Mouse (Mus musculus): ENCODE measurements around the gene Rnase2b.

DNA sequence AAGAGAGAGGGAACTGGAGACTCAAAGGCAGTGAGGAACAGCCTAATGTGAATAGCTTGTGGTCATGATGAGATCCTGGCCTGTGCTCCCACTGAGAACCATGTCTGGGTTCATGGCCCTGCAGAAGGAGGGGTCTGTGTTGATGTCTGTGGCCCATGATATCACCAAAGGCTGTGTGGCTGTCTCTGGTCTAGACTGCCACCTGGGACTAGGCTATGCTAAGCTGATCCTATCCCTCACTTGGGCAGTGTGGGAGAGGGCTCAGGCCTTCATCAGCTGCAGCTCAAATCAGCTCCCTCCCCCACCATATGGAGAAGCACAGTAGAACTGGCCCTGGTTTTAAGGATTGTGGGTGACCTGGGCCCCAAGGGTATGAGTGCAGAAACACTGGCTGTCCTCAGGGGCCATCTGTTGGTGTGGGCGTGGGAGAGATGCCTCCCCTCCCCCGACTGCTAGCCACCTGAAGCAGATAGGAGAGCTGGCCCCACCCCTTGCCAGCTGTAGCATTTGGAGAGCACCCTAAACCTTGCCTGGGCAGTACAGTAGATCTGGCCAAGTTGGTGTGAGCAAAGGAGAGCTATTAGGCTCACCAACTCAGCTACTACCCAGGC lies 34.3 kb upstream of the Rnase2b start:
- TF ChIP-seq POLR2A (IDR thresholded peaks at IDR 0.05; ENCODE audit: low read depth, low read length) (no peak), CTCF (IDR thresholded peaks at IDR 0.05; ENCODE audit: extremely low read depth, insufficient read depth, insufficient read length, insufficient replicate concordance) (no peak)
